Mouse (Mus musculus) activated CD4-positive, CD25-positive, alpha-beta regulatory T cell (primary cell): ENCODE data around the gene Retreg2. TPM values are rescaled to one million over a fixed set of nuclear protein-coding genes. Genes with fewer than 3 reads are reported as not detected.

Source experiments
- polyA plus RNA-seq, 2 experiments: library from polyadenylated mRNA; unstranded; fragments of 100-300 nt; shearing (Covaris generic); gene quantifications; one replicate each; pipeline ENCODE4 v1.2.1; 2017

Gene Retreg2
- 100 to 1,000 TPM in 1 of 2 experiments, 10 to 100 TPM in 1; 80.2 to 109 TPM for polyA plus RNA-seq

DNA sequence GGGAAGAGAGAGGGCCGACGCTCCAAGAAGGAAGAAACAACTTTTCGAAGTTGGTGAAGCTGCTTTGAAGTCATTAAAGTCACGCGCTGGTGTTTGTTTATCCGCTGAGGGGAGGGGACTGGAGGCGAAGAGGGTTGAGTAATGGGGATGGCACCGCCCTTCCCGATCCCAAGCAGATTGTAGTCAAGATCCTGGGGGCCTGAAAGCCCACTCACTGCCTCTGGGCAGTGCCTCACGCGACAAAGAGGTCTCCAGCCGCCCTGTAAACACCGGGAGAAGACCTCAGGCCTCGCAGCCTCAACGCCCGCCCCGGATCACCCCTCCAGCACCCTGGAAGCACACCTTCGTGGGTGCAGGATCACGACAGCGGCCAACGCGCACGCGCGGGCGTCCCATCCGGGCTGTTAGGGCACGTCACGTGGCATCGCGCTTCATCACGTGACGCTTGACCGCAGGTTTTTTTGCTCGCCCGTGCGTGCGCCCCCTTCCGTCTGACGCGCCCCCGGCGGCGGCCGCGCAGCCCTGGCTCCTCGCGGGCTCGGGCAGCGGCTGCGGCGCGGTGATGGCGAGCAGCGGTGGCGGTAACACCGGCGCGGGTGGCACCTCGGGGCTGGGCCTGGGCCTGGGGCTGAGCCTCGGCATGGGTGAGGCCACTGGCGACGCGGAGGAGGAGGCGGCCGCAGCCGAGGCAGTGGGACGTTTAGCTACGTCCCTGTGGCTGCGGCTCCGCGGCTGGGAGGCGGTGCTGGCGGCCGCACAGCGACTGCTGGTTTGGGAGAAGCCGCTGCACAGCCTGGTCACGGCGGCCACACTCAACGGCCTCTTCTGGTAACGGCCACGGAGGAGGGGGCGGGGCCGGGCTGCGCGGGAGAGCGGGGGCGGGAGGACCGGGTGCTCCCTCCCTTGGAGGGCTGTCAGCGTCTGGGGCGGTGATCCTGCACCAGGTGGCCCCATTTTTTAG lies at the start of gene Retreg2, which contains the start of gene Cnppd1:
Retreg2 (plus strand) TSS at position 478 of the 961 bp plus-strand sequence.
Cnppd1 (minus strand) TSS at position 411 of the 961 bp plus-strand sequence.

DNA sequence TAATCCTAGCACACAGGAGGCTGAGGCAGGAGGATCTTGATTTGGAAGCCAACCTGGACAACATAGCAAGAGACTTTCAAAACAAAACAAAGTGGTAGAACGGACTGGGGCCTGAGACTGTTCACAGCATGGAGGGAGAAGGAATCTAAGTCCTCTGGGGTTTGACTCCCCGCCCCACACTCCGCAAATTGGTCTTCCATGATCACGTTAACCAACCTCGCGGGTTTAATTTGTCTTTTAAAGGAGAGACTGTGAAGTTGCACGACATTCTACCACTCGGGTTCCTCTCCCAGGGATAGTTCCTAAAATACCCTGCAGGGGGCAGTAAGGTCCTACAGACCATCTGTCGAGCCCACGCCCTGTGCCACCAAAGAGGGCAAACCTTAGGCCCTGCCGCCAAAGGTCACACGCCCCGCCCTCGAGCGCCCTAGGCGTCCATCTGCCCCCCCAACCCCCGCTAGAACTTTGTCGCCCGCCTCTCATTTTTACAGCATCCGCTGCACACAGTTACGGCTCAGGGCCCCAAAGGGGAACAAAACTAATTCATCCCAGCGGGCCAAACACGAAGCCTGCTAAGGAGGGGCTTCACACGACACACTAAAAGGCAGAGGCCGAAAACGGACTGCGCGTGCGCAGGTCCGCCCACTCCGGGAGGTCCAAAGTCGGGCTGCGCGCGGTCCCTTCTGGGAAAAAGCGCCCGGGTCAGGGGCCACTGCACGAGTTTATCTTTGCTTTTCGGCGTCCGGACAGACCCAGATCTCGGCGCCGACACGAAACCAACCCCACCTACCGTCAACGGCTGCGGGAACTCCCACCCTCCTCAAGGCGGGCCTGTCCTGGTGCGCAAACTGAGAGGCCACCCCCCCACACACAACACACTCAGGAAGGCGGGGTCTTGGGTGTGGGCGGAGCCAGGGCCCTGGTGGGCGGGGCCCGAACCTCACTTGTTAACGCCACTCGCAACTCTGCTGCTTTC lies 17.9 kb upstream of the Retreg2 start, which contains the start of gene Nhej1:
Nhej1 (minus strand) TSS at position 855 of the 976 bp plus-strand sequence.

DNA sequence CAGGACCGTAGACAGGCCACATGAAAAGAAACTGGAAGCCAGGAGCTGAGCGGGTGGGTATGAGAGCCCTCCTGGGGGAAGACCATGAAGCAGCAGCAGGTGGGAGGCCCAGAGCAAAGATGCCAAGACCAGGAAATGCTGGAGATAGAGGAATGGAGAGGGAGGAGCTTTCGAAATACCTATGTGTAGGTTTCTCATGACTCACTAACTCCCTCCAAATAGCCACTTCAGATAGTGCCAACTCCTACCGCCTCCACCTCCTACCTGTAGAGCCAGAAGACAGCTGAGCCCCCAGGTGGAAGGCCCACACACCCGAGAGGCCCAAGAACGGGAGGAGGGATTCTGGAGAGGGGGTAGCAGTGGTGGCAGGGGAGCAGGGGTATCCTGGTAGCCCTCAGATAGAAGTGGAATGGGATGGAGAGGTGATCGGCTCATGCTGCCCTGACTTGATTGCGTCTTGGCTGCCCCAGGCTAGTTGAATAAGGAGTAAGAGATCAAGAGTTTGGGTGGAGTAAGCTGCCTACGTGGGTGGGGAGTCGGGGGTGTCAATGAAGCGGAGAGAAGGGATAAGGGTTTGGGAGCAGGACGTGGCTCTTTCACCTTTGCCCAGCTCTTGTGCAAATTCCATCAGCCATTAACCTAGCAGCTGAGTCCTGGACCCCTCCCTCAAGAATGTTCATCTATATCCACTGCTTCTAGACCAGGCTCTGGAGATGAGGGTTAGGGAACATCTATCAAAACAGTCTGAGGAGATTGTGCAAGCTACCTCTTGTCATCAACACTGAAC lies 9.0 kb upstream of the Retreg2 start, which contains the start of gene Slc23a3:
Slc23a3 (minus strand) TSS at position 470 of the 787 bp plus-strand sequence.

DNA sequence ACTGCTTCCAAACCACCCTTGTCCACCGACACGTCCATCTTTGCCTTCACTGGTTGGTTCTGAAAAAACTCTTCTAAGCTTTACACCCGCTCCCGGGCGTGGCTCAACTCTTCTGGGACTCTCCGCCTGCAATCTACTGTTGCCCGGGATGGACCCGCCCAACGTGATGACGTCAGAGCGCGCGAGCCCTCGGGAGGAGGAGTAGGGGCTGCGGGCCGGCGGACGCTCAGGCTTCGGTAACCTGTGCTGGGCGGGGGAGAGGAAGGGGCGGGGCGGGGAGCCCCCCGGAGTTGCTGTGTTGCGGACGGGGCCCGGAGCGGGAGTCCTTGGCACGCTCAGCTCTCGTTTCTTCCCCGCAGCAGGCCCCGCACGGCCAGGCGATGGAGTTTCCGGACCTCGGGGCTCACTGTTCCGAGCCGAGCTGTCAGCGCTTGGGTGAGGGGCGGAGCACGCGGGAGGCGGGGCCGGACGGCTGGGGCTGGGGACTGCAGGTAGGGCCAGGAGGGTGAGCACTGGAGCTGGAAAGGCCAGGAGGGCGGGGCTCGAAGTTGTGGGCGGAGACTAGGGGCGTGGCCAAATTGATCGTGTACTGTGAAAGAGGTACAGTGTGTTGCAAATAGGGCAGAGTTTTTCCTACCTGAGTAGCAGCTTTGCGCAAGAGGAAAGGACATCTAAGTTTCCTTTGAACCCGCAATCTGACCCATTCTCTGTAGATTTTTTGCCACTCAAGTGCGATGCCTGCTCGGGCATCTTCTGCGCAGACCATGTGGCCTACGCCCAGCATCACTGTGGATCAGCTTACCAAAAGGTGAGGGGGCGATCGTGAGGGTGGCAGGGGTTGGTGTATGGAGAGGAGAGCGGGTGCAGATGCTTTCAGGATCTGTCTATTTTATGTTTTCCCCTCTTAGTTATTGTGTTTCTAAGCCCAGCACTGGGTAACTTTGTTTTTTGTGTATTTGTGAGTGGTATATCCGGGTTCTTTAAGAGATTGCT lies 26.2 kb downstream of the Retreg2 start, which contains the start of gene Zfand2b:
Zfand2b (plus strand) TSS at position 175 of the 993 bp plus-strand sequence.

DNA sequence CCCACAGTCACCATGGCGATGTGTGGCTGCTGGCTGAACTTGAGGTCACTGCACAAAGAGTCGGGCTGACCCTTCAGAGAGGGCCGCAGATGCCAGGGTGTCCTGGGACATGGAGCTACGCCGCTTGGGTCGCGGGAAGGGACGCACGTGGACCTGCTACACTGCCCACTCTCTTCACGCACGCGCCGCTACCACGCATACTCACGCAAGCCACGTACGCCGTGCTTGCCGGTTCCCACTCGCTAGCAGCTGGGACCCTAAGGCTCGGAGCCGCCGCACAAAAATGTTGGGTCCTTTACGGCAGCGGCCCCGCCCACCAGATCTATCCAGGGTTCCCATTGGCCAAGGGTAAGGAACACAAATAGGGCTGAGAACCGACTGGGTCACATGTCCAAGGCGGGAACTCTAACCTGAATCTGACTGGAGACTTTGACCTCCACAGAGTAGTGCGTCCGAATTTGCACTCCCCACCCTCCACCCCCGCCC lies 37.6 kb downstream of the Retreg2 start, which contains the start of gene Abcb6:
Abcb6 (minus strand) TSS at position 288 of the 486 bp plus-strand sequence.

DNA sequence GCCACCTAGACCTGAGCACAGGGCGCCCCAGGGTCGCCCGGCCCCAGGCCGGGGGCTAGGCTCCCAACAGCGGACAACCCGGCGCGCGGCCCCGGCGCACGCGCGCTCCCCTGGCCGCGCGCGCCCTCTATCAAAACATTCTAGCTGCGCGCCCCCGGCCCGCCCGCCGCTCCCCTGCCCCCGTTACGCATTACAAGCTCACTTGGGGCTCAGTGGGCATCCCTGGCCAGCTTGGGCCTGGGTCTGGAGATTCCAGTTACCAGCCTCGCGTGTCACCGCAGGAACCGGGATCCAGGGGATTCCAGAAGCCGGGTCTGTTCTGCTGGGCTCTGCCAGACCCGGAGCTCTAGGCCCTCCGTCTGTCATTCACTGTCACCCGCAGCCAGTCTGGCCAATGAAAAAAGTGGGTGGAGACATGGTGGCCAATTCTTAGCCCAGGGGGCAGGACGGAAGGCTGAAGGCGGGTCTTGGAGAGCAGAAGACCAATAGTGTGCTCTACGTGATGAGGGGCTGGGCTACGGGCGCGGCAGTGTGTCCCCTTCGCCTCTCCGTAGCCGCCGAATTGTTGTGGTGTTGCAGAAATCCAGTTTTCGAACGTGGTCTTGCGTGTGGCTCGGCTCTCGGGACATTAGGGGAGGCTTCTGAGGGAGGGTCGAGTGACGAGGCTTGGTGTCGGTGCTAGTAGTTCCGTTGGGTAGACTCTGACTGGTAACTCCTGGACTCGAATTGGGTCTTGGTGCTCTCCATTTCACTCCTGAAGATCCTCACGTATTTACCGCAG lies 49.2 kb downstream of the Retreg2 start, which contains the start of the genes Ankzf1 and Atg9a:
Ankzf1 (plus strand) TSS at position 530 of the 781 bp plus-strand sequence.
Atg9a (minus strand) TSS at position 575 of the 781 bp plus-strand sequence.

Other genes starting within 250 kb of the Retreg2 start
- gene Cryba2, start 249.6 kb upstream of the Retreg2 start, polyA plus RNA-seq, result not detected
- not detected for gene Cfap65, start 207.2 kb upstream of the Retreg2 start, polyA plus RNA-seq
- under 1 TPM in 1 of 2 experiments, not detected in 1; 0.25 TPM for gene Ihh, start 191.1 kb upstream of the Retreg2 start, polyA plus RNA-seq
- 1 to 10 TPM; 7.1 to 8.1 TPM for gene Nhej1, start 17.6 kb upstream of the Retreg2 start, polyA plus RNA-seq
- under 1 TPM; 0.43 to 0.50 TPM for gene Slc23a3, start 8.9 kb upstream of the Retreg2 start, polyA plus RNA-seq
- gene Cnppd1, start 67 bp upstream of the Retreg2 start, polyA plus RNA-seq, result 100 to 1,000 TPM; 145 to 164 TPM
- gene Zfand2b, start 25.9 kb downstream of the Retreg2 start, polyA plus RNA-seq, result 10 to 100 TPM; 69.6 to 84.5 TPM
- gene Abcb6, start 37.6 kb downstream of the Retreg2 start, polyA plus RNA-seq, result 1 to 10 TPM; 2.4 to 6.6 TPM
- gene Ankzf1, start 49.4 kb downstream of the Retreg2 start, polyA plus RNA-seq, result 10 to 100 TPM; 25.2 to 30.8 TPM
- gene Atg9a, start 49.4 kb downstream of the Retreg2 start, polyA plus RNA-seq, result 10 to 100 TPM; 21.3 to 23.5 TPM
- 10 to 100 TPM in 1 of 2 experiments, 1 to 10 TPM in 1; 8.6 to 14.6 TPM for gene Glb1l, start 68.0 kb downstream of the Retreg2 start, polyA plus RNA-seq
- 100 to 1,000 TPM in 1 of 2 experiments, 10 to 100 TPM in 1; 92.3 to 125 TPM for gene Stk16, start 68.1 kb downstream of the Retreg2 start, polyA plus RNA-seq
- gene Tuba4a, start 77.1 kb downstream of the Retreg2 start, polyA plus RNA-seq, result 100 to 1,000 TPM; 213 to 315 TPM
- gene A630095N17Rik, start 89.3 kb downstream of the Retreg2 start, polyA plus RNA-seq, result not detected
- gene Dnajb2, start 93.6 kb downstream of the Retreg2 start, polyA plus RNA-seq, result 10 to 100 TPM; 10.8 to 14.4 TPM
- gene Ptprn, start 121.7 kb downstream of the Retreg2 start, polyA plus RNA-seq, result under 1 TPM; 0.18 to 0.71 TPM
- gene Resp18, start 135.6 kb downstream of the Retreg2 start, polyA plus RNA-seq, result not detected
- gene Dnpep, start 175.2 kb downstream of the Retreg2 start, polyA plus RNA-seq, result 10 to 100 TPM; 71.2 TPM
- gene Des, start 217.6 kb downstream of the Retreg2 start, polyA plus RNA-seq, result under 1 TPM in 1 of 2 experiments, not detected in 1; 0.16 TPM
- under 1 TPM; 0.29 to 0.54 TPM for gene Speg, start 232.5 kb downstream of the Retreg2 start, polyA plus RNA-seq